Mouse (Mus musculus): ENCODE data around the gene Slc52a3.
"Not testable (repeated sequence)": the region's sequence is repeated elsewhere in the genome, so short reads cannot be mapped to it uniquely, and the experiment has no call there.

Slc52a3 gene

DNA sequence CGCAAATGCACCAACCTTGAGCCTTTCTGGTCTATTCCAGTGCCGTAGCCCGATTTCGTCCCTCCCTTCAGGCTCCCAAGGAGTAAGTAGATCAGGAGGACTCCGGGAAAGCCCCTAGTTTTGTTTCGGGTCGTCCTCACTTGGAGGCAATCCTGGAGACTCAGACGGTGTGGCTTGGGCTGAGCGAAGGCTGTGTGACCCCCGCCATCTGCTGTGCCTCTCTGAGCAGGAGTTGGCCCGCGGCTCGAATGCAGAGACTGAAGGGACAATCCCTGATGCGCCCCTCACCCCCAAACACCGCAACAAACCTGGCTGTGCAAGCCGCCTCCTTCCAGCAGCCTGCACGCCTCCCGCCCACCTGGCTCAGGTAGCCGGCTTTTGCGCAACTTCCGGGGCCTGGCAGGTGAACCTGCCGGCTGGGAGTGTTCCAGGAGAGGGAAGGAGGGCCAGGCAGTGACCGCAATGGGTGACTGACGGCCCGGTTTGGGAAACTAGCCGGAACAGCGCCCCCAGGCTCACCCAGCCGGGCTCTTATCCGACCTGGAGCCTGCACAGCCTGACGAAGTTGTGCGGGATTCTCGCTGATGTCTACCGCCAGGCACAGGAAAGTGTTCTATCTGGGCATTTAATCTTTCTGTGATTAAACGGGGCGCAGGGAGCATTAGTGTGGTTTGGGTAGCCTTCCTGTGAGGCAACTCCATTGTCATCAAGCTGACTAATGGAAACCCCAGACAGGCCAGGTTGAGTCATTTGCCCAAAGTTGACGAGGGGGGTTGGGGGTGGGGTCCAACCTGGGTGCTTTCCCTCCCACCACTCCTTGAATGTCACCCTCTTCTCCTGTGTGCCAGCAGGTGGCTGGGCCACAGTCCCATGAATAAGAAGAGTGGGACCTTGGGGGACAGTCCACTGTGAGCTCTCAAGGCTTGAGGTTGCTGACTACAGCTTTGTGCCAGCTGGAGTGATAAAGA is 22.4 kb upstream of the Slc52a3 start:
- peak; percentile 69 for DNase-seq

DNA sequence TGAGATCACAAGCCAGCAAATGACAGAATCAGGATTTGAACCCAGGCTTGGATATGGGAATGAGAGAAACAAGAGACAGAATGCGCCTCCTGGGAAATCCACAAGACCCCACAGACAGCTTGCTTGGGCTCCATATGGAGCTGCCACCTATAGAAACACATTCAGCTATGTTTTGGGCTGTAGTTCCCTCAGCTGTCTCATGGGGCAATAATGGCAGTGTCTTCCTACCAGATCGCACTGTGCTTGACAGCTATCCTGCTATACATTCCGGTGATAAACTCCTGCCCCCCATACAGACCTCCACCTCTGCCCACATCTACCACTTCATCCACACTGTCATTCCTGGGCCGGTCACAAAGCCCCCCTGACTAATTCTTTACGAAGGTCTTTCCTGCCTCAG is 21.0 kb upstream of the Slc52a3 start:
- DNase-seq: no peak

DNA sequence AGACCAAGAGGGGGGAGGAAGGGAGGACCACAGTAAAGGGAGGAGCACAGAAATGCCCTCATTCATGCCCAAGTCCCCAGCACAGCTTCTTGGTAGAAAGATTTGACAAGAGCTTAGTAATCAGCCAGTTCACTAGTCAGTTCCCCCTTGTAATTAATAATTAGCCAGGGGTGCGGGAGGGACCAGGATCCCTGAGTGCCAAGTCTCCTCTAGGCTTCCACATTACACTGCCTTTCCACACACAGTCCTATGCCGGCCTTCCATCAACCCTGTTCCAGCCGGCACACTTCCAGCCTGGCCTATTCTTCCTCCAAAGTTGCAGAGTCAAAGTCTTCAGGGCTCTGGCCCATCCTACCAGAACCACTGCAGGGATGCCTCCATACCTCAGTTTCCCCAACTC is 20.2 kb upstream of the Slc52a3 start:
- DNase-seq: no peak

DNA sequence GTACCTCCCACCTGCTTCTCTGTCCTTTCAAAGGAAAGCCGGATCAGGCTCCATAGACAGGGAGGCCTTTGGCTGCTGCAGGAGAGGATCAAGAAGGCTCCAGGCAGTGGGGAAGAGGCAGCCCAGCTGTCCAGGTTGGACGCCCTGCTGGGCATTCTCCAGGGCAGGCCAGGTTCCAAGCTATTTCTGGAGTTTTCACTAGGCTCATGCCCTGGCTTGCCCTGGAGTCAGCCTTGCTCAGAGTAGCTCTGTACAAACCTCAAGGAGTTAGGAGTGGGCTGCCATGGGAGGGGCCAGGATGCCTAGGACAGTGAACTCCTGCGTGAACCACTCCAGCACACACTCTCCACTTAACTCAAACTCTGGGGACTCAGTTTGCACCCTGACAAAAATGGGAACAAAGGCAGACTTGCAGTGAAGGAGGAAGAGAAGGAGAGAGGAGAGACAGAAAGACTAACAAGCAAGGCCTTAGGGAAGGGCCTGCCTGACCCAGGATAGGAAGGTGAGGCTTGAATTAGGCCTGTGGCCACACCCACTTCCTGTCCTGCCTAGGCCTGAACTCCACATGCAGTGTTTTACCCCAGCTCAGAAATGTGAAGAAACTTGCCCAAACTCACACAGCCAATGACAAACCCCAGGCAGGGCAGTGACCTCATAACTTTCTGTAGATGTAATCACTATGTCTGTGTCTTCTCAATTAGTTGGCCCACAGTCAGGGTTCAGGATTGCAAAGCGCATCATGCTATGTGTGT is 18.4 kb upstream of the Slc52a3 start:
- DNase-seq: peak; percentile 89

DNA sequence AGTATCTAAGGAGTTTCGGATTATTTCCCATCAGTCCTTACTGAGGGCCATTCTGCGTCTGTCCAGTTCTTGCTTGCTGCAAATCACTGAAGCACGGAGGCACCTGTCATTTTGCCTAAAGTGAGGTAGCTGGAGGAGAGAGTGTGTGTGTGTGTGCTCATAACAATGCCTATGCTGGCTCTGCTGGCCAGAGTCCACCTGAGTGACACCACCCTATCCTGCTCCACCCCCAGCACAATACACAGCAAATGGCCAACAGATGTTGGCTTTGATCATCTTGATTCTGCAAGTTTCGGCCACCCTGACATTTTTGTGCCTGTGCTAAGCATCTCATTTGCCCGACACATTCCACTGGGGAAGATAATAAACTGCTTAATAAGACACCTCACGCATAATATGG is 17.8 kb upstream of the Slc52a3 start:
- DNase-seq: peak; percentile 51

DNA sequence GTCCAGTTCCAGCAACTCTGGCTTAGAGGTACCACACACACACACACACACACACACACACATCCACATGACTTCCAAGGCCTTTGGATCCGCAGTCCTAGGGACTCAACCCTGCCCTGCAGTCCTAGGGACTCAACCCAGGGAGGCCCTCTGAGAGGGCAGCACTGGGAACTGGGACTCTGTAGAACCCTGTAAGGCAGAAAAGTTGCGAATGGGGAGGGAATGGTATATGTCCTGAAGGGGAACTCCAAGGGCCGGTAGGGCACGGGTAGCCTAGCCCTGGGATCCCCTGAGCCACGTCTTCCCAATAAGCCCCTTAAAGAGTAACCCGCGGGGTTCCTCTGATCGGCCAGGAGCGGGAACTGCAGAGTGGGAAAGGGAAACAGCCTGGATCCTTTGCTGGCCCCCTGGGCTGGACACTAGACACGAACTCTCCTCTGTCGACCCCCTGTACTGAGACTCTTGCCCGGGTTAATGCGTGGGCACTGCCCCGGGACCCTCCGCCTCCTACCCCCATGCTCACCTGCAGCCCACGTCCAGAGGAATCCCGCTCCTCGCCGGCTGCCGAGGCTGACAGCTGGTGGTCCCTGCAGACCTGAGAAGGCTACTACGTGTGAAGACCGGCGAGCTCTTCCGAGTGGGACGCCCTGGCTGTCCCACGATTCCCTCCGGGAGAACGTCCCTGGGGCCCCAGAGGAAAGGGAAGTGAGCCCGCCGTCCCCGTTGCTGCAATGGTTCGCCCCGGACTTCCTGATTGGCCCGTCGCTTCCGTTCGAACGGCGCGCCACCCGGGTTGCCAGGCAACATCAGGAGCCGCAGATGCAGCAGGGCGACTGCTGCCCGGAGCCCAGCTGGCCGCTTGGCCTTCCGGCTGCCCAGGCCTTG is 16.6 kb upstream of the Slc52a3 start, which contains the start of gene Fam110a:
TSS of gene Fam110a (minus strand) at position 750 of the 885 bp plus-strand sequence.
- peak; percentile 89 for DNase-seq

DNA sequence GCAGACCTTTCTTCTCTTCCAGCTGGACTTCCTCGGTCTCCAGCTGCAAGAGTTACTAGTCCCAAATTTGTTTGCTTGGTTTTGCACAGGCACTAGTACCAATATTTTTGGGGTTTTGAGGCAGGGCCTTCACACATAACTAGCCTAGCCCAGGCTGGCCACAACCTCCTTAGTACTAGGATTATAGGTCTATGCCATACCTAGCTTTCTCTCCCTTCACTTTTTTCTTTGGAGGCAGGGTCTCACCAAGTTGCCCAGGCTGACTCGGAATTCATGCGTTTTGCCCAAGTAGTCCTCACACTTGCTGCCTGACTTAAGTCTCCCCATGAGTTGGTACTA is 16.0 kb upstream of the Slc52a3 start:
- no peak for DNase-seq

DNA sequence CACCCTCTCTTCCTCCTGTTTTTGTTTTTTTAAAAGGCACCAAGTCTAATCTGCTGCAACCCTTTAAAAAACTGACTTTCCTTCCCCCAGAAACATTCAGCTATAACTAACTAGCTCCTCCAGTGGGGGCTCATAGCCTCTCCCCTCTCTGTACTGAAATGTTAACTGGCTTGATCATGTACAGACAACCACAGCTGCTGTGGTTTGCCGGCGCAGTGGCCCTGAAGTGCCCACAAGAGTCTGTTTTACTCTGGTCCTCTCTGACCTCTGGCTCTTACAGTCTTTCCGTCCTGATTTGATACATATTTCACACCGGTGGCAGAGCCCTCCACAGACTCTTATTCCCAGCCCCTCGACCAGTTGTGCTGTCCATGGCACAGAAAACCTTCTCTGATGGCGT is 15.0 kb upstream of the Slc52a3 start:
- no peak for DNase-seq

DNA sequence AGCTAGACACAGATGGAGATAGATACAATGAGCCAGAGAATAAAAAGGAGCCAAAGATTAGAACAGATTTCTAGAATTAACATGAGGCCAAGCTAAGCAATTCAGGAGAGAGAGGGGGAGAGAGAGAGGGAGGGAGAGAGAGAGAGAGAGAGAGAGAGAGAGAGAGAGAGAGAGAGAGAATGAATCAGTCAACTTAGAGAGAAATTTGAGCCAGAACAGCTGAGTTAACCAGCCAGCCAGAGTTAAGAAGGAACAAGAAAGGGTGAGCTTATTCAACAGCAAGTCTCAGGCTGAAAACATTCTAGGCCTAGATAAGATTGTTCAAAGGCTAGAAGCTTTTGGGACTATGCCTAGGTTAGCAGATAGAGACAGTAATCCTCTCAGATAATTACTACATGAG is 13.8 kb upstream of the Slc52a3 start:
- no peak for DNase-seq

DNA sequence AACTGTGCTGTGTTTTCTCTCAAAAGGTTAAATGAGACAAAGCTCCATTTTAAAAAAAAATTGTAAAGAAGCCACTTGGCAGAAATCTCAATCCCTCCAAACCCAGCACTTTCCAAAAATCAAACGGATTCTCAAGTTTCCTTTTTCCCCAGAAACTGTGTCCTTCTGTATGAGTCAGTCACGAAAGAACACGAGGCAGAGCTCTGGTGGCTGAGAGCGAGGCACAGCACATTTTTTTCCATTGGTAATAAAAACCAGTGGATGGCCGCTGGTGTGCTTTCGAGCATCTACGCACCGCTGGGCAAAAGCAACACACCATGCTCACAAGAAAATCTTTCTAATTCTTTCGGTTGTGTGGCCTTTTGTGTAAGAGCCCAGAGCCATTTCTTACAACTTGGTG is 12.3 kb upstream of the Slc52a3 start:
- DNase-seq: no peak

DNA sequence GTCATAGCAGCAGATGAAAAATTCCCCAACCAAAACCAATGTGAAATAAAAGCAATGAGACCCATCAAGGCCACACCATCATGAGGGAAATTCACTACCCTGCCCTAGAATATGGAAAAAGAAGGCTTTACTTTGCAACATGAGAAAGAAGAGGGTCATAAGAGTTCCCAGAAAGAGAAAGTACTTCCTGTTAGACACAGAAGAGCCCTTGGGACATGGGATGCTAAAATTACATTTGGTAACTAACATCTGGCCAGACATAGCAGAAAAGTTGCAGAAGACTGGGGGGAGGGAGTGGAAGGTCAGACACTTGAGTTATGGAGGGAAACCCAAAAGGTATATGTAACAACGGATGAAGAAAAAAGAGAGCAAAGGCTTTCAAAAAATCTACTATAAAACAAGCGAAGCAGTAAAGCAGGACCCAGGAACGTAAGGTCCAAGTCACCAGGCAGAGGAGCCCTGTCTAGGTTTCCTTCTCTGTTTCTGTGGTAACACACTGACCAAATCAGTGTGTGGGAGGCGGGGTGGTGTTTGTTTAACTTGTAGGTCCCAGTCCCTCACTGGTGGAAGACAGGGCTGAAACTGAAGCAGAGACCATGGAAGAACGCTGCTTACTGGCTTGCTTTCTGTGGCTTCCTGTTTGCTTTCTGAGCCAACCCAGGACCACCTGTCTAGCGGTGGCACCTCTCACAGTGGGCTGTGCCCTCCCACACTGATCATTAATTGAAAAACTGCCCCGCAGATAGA is 10.7 kb upstream of the Slc52a3 start:
- no peak for DNase-seq

DNA sequence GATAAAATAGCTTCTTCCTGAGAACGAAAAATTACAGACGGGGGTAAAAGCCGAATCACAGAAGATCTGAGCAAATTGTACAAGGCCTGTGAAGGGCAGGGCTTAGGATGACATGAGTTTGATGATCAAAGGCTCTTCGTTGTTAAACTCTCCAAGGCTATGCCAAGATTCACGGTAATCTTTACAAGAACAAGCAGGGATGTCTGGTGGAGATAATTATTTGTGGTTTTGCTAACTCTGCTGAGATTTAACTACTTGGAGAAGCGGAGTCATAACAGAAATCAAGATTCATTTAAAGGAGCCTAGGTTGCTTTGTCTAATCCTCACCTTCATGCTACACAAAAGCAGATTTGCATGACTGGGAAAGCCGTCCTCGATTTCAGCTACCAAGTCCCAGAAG is 9.4 kb upstream of the Slc52a3 start:
- DNase-seq: no peak

DNA sequence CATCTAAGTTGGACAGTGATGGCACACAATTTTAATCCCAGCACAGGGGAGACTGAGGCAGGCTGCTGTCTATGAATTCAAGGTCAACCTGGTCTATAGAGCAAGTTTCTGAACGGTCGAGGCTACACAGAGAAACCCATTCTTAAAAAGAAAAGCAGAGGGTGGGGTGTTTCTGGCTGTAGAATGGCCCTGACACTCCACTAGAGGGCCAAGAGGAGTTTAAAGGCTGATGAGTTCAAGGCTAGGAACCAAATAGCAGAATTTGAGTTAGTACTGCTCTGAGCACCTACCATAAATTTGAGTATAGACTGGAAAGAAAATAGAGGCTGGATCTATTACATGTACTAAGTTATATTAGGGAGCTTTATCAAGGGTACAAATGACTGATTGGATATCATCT is 7.3 kb upstream of the Slc52a3 start:
- no peak for DNase-seq

DNA sequence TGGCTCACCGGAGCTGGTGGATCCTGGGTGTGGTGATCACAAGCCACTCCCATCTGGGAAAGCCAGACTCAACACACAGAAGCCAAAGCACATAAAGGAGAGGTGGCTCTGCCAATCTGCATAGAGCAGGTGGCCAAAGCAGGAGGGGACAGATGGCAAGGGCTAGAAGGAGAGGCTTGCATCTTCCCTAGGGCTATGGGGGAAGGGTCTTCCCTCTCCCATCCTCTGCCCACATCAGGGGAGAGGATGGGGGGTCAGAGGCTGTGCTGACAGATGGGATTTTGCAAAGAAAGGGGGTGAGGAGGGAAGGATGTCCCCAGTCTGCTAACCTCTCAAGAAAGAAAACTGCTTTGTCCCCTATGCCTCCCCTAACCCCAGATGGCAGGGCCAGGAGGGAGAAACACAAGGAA is 5.3 kb upstream of the Slc52a3 start:
- DNase-seq: peak; percentile 65

DNA sequence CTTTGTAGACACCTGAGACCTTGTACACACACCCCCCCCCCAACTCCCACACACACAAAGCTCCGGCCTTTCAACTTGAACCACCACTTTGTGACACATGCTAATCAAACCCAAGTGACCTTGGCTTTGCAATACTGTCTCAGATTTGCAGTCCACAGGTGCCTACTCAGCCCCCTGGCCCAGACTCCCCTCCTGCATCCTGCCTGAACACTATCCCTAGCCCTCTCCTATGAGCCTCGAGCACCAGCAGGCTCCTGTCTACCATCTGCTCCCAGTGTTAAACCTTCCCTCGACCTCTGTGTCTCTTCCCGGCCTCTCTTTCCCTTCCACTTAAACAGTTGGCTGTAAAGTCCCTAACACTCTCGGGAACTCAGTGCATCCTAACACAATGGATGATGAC is 4.9 kb upstream of the Slc52a3 start:
- no peak for DNase-seq

DNA sequence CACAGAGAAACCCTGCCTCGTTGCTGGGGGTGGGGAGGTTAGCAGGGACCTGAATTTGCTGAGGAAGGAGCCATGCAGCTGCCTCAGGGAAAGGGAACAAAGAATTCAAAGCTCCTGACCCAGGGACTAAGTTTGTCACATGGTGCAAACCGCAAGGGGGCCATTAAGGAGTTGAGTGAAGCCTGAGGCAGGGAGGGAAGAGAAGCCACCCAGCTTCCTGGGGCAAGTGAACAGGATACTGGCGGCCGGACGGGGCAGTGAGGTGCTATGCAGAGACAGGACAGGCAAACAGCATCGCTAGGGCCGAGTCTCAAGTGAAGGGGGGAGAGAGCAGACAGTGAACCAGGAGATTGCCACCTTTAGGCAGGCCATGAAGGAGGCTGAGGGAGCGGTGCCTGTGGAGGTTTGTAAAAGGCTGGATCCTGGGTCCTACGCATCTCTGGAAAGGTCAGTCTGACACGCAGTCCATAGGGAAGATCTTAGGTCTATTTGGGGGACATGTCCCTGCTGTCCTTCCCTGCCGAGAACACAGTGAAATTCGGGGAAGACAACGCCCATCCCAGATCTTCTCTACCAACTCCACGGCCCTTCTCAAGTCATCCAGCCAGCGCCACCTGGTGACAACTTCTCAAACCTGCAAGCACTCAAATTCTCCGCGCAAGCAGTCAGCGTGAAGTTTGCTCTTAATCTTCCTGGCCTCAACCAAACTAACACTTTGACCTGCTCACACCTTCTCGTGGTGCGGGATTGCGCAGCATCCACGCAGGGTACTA is 1.8 kb upstream of the Slc52a3 start:
- DNase-seq: peak; percentile 62

DNA sequence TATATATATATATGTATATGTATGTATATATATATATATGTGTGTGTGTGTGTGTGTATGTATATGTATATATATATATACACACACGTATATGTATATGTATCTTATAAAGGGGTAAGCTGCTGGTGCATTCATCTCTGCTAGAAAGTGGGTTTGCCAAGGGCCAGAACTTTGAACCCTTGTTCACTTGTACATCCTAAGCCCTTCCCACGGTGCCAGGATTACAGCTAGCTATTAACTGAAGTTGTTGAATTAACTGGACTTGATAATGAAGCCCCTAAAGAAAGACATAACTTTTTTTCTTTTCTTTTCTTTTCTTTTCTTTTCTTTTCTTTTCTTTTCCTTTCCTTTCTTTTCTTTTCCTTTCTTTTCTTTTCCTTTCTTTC is 872 bp downstream of the Slc52a3 start:
- not testable (repeated sequence) for DNase-seq

DNA sequence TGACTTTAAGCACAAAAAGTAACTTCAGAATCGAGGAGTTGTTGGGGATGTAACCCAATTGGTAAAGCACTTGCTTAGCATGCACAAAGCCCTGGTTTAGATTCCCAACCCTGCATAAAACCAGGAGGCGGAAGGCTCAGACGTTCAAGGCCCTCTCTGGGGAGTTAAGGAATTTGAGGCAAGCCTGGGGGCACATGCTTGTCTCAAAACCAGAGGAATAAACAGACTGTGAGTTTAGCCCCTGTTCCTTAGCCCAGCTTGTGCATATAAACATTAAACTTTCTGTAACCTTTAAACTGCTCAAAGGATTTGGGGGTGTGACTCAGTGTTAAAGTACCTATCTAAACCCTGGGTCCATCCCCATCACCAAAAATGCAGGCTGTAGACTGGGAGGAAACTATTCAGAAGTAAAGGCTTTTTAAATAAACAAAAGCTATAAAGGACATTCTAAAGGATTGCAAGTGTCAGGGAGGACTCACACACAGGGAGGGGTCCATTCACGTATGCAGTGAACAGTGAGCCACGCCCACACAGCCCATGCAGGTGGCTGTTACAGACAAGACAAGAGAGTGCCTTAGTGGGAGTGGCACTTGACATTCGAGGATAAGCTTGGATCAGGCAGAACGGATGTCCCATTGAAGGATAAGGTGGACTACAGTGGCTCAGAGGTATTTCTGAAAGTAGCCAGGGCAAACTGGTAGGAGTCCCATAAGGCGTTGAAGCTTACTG is 1.6 kb downstream of the Slc52a3 start:
- no peak for DNase-seq

DNA sequence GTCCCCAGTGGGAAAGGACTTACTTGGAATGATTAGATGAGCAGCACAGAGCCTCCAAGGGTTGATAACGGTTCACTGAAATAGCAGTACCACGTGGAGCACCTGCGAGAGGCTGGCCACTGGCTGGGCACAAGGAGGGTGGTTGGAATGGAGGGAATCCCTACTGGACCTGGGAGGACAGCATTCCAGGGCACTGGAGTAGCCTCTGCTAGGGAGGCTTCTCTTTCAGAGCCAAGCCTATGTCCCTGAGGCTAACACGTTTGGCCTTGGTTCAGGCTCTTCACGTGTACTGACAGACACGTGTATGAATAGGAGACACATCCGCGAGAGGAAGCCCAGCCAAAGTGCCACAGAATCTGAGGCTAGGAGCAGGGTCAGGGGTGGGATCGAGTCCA is 2.2 kb downstream of the Slc52a3 start:
- DNase-seq: no peak

DNA sequence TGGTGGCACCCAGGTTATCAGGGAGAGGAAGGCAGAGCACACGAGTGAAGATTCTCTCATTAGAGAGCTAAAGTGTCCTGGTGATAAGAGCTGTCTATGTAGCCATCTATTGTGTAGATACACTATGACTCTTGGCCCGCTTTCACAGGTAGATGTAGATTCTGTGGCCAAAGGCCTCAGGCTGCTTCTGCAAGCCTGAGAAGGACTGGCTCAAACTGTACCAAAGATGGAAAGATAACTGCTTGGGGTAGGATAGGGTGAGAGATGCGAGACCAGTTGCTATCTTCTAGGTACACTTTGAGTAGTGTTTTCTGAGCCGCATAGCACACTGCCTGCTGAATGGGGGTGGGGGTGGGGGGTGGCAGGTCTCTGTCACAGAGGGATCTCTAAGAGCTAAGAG is 2.6 kb downstream of the Slc52a3 start:
- no peak for DNase-seq

Data from cerebellum, adult 9-11 months (tissue).